Mouse (Mus musculus): ENCODE data around the gene 2610021A01Rik. TPM values are rescaled to one million over a fixed set of nuclear protein-coding genes. Genes with fewer than 3 reads are reported as not detected.
A peak's percentile ranks its signal among the peaks of the same experiment; 100 is the strongest.
"Not testable (repeated sequence)": the region's sequence is repeated elsewhere in the genome, so short reads cannot be mapped to it uniquely, and the experiment has no call there.

The 2610021A01Rik gene
- polyA plus RNA-seq, 1 experiment = 2.3 TPM

GRCm38 (mm10) chr7:41633221-41633984 is 34.4 kb downstream of the 2610021A01Rik start:
- Histone ChIP-seq H3ac (ENCODE audit: control insufficient read depth, insufficient read length, low read depth) (peak overlapping the region; percentile 61), H3K36me3 (ENCODE audit: control insufficient read depth, insufficient read depth) (peaks cover 3% of the 10 kb centered on the region), H3K79me3 (ENCODE audit: low read depth) (no peaks in the 10 kb centered on the region), H3K4me3 (ENCODE audit: insufficient read depth, poor library complexity, severe bottlenecking) (peak overlapping the region; percentile 32), H3K27me3 (ENCODE audit: control insufficient read depth, insufficient read depth, insufficient read length) (no peaks in the 10 kb centered on the region), H3K79me2 (ENCODE audit: control insufficient read depth, insufficient read depth) (peaks cover 14% of the 10 kb centered on the region)
- TF ChIP-seq USF1 (IDR thresholded peaks at IDR 0.05; ENCODE audit: low read depth) = peak; percentile 78
- TF ChIP-seq MYOG (IDR thresholded peaks at IDR 0.05; ENCODE audit: control insufficient read depth, extremely low read depth, insufficient read length) = no peak

- not testable (repeated sequence) for H3K79me3 ChIP-seq (ENCODE audit: low read depth); H3ac ChIP-seq (ENCODE audit: control insufficient read depth, insufficient read length, low read depth); H3K36me3 ChIP-seq (ENCODE audit: control insufficient read depth, insufficient read depth); H3K27me3 ChIP-seq (ENCODE audit: control insufficient read depth, insufficient read depth, insufficient read length); H3K4me3 ChIP-seq (ENCODE audit: insufficient read depth, poor library complexity, severe bottlenecking); H3K79me2 ChIP-seq (ENCODE audit: control insufficient read depth, insufficient read depth)
Observed at GRCm38 (mm10) chr7:41674326-41674725, 75.3 kb downstream of the 2610021A01Rik start.

Other genes starting within 250 kb of the 2610021A01Rik start
- gene AI987944, start 205.9 kb upstream of the 2610021A01Rik start, polyA plus RNA-seq (2012; fragmentation: generic; extraction: Trizol) = 1.7 TPM
- not detected for gene Vmn2r57, start 150.5 kb upstream of the 2610021A01Rik start, polyA plus RNA-seq (2012; fragmentation: generic; extraction: Trizol)
- gene Gm20449, start 99.8 kb upstream of the 2610021A01Rik start, polyA plus RNA-seq (2012; fragmentation: generic; extraction: Trizol) = not detected
- 0.85 TPM for gene AW146154, start 99.3 kb upstream of the 2610021A01Rik start, polyA plus RNA-seq (2012; fragmentation: generic; extraction: Trizol)
- 0.08 TPM for gene Gm6871, start 25.6 kb upstream of the 2610021A01Rik start, polyA plus RNA-seq (2012; fragmentation: generic; extraction: Trizol)
- 1.5 TPM for gene Zfp788, start 34.0 kb downstream of the 2610021A01Rik start, polyA plus RNA-seq (2012; fragmentation: generic; extraction: Trizol)

Measured in C2C12 (cell line).